Mouse (Mus musculus) G1E-ER4 (cell line): ENCODE measurements around the gene Nos1. TPM values are rescaled to one million over a fixed set of nuclear protein-coding genes. Genes with fewer than 3 reads are reported as not detected.

Experiments used
- GATA1 ChIP-seq: IDR thresholded peaks from one replicate; pipeline ENCODE4 v1.8.0; 2012; ENCODE audit warnings: low read length, inconsistent platforms
- polyA plus RNA-seq: library from polyadenylated mRNA; stranded (reverse); fragments of >175 nt; gene quantifications from 2 replicates; pipeline ENCODE4 v1.2.3, GENCODE M21; 2012

Nos1 gene
- polyA plus RNA-seq, 1 experiment = not detected

- no peak for TF ChIP-seq GATA1
These were observed 183.9 kb downstream of the Nos1 start for GRCm38 (mm10) chr5:117964750-117965149.

DNA sequence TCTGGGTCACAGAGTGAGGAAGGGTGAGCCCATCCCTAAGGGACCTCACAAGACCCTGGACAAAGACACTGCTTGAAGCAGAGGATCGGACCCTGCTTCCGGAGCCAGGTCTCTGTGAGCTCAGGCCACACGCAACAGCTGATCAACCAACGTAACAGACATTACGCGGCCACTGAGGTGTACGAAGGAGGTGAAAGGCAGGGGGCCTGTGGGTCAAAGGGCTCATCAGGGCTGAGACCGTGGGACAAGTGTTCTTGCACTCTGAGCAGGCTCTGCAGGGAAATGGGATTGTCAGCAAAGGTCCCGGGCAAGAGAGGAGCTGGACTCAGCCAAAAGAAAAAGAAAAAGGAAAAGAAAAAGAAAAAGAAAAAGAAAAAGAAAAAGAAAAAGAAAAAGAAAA is 186.1 kb downstream of the Nos1 start:
- TF ChIP-seq GATA1 = no peak

DNA sequence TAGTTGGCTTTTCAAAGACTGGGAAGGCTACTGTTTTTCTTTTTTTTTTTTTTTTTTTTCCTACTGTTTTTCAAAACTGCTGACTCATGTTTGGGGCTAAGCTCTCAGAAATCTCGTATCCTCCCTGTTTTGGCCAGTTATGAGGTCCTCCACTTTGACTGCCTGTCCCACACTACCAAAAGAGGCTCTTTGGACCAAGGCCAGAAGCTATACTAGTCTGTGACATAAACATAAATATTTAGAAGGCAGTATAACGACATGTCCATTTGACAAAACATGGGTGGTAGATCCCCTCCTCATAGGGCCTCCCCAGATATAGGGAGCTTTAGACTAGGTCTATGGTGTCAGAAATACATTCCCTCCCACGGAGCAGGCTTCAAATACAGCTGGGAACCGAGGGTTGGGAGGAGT is 186.8 kb downstream of the Nos1 start:
- no peak for TF ChIP-seq GATA1

- TF ChIP-seq GATA1 = no peak
These were observed 189.0 kb downstream of the Nos1 start for GRCm38 (mm10) chr5:117969681-117970427.

DNA sequence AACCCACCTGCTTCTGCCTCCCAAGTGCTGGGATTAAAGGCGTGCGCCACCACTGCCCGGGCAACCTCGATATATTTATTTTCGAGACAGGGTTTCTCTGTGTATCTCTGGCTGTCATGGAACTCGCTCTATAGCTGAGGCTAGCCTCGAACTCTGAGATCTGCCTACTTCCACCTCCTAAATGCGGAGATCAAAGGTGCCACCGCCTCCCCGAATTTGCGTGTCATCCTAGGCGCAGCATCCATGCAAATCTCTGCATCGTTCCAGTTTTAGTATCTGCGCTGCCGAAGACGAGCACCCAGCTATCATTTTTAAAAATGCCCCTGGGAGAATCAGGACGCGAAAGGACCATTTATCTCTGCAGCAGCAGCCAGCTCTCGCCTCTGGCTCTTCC is 195.4 kb downstream of the Nos1 start:
- no peak for TF ChIP-seq GATA1

DNA sequence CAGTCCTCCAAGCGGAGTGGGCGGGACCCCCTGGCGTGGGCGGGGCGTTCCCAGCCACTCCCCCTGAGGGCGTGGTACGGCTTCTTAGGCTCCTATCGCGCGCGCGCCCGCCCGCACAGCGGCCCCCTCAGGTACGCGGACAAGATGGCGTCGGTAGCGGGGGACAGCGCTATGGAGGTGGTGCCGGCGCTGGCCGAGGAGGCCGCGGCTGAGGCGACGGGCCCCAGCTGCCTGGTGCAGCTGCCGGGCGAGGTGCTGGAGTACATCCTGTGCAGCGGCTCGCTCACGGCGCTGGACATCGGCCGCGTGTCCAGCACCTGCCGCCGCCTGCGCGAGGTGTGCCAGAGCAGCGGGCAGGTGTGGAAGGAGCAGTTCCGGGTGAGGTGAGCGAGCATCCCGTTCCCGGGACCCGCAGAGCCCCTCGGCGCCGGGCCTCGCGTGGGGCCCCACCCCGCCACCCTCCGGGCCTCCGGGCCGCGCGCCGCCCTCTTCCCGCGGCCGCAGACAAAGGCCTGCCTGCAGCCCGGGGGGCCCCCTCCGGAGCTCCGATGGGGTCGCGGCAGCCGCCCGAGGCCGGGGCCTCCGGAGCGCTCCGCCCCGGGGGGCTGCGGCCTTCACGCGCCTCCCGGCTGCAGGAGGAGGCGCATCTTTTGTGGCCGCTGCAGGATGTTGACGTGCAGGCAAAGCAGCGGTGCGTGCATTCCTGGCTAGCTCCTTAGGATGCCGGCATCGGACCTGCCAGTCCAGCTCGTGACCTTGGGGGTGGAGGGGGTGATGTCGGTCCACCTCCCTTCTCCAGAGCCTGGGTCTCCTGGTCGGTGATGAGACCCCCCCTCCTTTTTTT is 196.0 kb downstream of the Nos1 start, which contains the start of gene Fbxo21:
Fbxo21 (plus strand) TSS at position 74 of the 844 bp plus-strand sequence.
- TF ChIP-seq GATA1 = no peak

- TF ChIP-seq GATA1 = no peak
These were observed 196.8 kb downstream of the Nos1 start for GRCm38 (mm10) chr5:117977501-117978158.

DNA sequence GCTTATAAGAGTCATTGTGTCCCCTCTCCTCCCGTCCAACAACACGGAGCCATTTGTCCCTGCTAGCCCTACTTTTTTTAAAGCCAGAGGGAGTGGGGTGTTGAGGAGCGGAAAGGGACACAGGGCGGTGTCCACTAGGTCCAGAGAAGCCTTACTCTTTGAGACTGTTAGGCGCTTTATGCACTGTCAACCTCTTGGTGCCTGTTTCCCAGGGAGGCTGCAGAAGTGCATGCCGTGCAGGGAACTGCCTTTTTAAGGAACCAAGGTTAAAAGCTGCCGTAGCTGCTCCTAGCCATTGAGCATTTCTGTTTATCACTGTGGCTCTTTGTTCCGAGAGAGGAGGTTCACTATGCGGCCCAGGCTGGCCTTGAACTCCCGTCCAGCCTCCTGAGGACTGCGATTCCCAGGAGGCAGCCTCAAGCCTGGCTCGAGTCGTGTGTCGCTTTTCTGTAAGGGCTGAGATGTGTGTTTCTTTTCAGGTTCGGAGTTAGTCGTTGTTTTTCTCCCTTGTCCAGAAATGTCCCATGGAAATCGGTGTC is 197.4 kb downstream of the Nos1 start:
- no peak for TF ChIP-seq GATA1

DNA sequence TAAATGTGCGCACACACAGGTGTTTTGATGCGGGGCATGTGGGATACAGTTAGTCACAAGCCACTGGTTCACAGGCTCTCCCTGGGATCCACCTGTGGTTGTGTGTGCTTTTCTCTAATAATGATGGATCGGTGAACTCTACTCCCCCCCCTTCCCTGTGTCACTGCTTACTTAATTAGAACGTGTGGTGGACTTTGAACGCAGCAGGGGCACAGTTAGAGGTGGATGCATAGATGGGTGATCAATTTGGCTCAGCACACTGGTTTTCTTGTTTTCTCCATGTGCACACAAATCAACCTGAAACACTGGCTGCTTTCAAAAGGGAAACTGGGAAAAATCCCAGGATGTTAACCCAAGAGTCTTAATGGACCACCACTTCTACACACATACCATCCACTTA is 198.2 kb downstream of the Nos1 start:
- no peak for TF ChIP-seq GATA1

- no peak for TF ChIP-seq GATA1
These were observed 200.1 kb downstream of the Nos1 start for GRCm38 (mm10) chr5:117980921-117981320.

- no peak for TF ChIP-seq GATA1
These were observed 201.1 kb downstream of the Nos1 start for GRCm38 (mm10) chr5:117981943-117982342.

DNA sequence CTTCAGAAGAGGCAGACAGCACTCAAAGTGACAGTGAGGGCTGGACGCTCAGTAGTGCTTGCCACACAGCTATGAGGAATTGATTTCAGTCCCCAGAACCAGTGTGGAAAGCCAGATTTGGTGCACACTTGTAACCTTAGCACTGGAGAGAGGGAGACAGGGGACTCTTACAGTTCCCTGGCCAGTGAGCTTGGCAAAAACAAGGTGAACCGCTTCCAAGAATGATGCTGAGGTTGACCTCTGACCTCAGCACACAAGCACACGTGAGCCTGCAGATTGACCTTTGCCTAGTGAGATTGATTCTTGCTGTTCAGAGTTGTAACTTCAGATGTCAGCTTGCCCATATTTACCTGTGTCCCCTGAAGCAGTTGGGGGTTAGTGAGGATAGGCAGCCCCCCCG is 205.5 kb downstream of the Nos1 start:
- no peak for TF ChIP-seq GATA1

GRCm38 (mm10) chr5:117987891-117988290 is 207.1 kb downstream of the Nos1 start:
- no peak for TF ChIP-seq GATA1

- TF ChIP-seq GATA1 = no peak
These were observed 207.5 kb downstream of the Nos1 start for GRCm38 (mm10) chr5:117988367-117988766.

DNA sequence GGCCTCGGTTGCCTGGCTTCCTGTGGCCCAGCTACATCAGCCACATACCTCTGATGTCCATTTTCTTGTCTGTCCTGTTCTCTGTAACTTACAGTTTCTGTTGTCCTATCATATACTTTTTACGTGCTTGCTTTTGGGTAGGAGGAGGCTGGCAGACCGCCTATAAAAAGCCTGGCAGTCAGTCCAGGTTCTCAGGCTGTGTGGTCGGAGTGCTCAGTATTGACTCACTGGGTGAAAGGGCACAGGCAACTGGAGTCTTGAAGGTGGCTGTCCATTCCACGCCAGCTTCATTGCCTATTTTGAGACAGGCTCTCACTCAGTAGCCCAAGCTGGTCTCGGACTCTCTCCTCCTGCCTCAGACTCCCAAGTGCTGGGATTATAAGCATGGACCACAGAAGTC is 208.9 kb downstream of the Nos1 start:
- TF ChIP-seq GATA1 = no peak

GRCm38 (mm10) chr5:117990957-117991356 is 210.1 kb downstream of the Nos1 start:
- TF ChIP-seq GATA1 = no peak
